ENCODE assay signal across 9 mouse cellular contexts in the genomic region with DNA sequence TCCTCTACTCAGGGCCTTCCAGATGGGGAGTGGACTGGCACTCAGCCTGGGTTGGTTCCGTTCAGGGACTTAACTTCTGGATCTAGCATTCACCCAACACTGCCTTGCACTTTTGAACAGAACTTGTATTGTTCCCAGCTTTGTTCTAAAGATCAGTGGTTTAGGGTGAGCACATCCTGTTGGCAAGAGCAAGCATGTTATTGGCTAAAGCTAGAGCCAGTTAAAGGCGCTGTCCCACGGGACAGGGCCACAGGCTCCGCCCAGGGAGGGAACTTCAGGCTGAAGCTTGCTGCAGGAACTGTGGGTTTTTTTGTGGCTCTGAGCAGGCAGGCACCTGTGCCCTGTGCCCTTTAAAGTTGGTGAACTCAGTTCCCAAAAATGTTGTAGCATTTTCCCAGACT. TPM values are rescaled to one million over a fixed set of nuclear protein-coding genes. Genes with fewer than 3 reads are reported as not detected.
A peak's percentile ranks its signal among the peaks of the same experiment; 100 is the strongest.
DNase-seq lines count a peak whose midpoint lies in the region; ATAC-seq and TF ChIP-seq lines count a peak whose summit lies in the region.
"Had no signal": no experiment of that assay in that cellular context is flagged by ENCODE, and none has a peak within 500 bp of the region (broad histone marks: within the 10 kb centered on the region; RNA-seq: fewer than 3 reads in every experiment).

No protein-coding gene starts in this region.

- no peak for TF ChIP-seq CTCF in liver, embryonic 14.5 days (IDR thresholded peaks at IDR 0.05; ENCODE audit: low read depth)
- TF ChIP-seq CTCF in small intestine, adult 2 months (IDR thresholded peaks at IDR 0.05; ENCODE audit: extremely low read depth, insufficient read length, insufficient replicate concordance, low read depth, low read length): peak; percentile 6; the same call in 1 of the 2 replicates

- no peak overlapping the region for H3K9ac ChIP-seq in liver, embryonic 14.5 days (replicated peaks)
- no peak overlapping the region for H3K9ac ChIP-seq in forebrain, embryonic 16.5 days (replicated peaks; ENCODE audit: low read depth, low read length)

- intact Hi-C loops in heart, postnatal 14 days (cut with DNase I): loop anchor here (1.0 kb wide), 1 partner anchor 23 kb away; the partner anchor contains the start of gene Herpud1

- 29% methylated on average over 4 of the region's 4 CpGs for WGBS in liver, embryonic 14.5 days (ENCODE audit: insufficient replicate concordance)
- 3% methylated on average over 4 of the region's 4 CpGs for WGBS in small intestine, adult 2 months
- WGBS in forebrain, embryonic 16.5 days: 45% methylated on average over 4 of the region's 4 CpGs

- peaks cover 2 to 16% of the 10 kb centered on the region in 2 experiments; a peak in 3 of 4 replicates for H3K4me1 ChIP-seq in liver, embryonic 14.5 days (replicated peaks; ENCODE audit: control insufficient read depth in 2 of 2, insufficient read depth in 2 of 2, low read length in 1 of 2)
- peaks cover 58% of the 10 kb centered on the region for H3K4me1 ChIP-seq in small intestine, adult 2 months (ENCODE audit: control insufficient read depth, insufficient read depth, insufficient read length, low read length)
- peaks cover 5% of the 10 kb centered on the region for H3K4me1 ChIP-seq in forebrain, embryonic 16.5 days (replicated peaks; ENCODE audit: control insufficient read depth, insufficient read depth, low read length)

- no peak for TF ChIP-seq EP300 in liver, embryonic 14.5 days (IDR thresholded peaks at IDR 0.05; ENCODE audit: low read depth)

- peak; percentile 58 to 77 for DNase-seq in urinary bladder, adult 18-20 months (ENCODE audit: low spot score in 2 of 2)
- no peak for DNase-seq in urinary bladder, postnatal 10 days (ENCODE audit: low spot score)
- DNase-seq in embryo, embryonic 11 days: peak; percentile 39
- DNase-seq in heart, postnatal 14 days: peak; percentile 82 to 86
- no peak for DNase-seq in liver, embryonic 14.5 days (ENCODE audit: low read depth in 3 of 3, low spot score in 3 of 3)

- H3K4me3 ChIP-seq in liver, embryonic 14.5 days (ENCODE audit: insufficient read depth in 1 of 2, low read depth in 2 of 2, low read length in 2 of 2): no peak overlapping the region
- H3K4me3 ChIP-seq in small intestine, adult 2 months (ENCODE audit: low read depth, low read length): no peak overlapping the region
- no peak overlapping the region for H3K4me3 ChIP-seq in forebrain, embryonic 16.5 days (replicated peaks; ENCODE audit: low read length)

- peak; percentile 32; the same call in 1 of the 2 replicates for ATAC-seq in liver, embryonic 14.5 days (ENCODE audit: insufficient read depth)
- no peak for ATAC-seq in forebrain, embryonic 16.5 days
- no peak for ATAC-seq in cerebellum, adult (ENCODE audit: insufficient number of reproducible peaks, low FRiP score, low TSS enrichment)

- H3K4me2 ChIP-seq in liver, embryonic 14.5 days (ENCODE audit: low read depth): no peak overlapping the region
- H3K4me2 ChIP-seq in forebrain, embryonic 16.5 days (ENCODE audit: low read length): no peak overlapping the region

- H3K36me3 ChIP-seq in liver, embryonic 14.5 days (replicated peaks; ENCODE audit: control insufficient read depth, insufficient read depth, low read depth): no peaks in the 10 kb centered on the region
- H3K36me3 ChIP-seq in small intestine, adult 2 months (ENCODE audit: control insufficient read depth, insufficient read depth, low read length): no peaks in the 10 kb centered on the region
- no peaks in the 10 kb centered on the region for H3K36me3 ChIP-seq in forebrain, embryonic 16.5 days (ENCODE audit: control insufficient read depth, insufficient read depth)

- no peak overlapping the region for H3K27ac ChIP-seq in liver, embryonic 14.5 days
- peak overlapping the region; percentile 96 for H3K27ac ChIP-seq in small intestine, adult 2 months (ENCODE audit: insufficient read depth, low read depth, low read length)
- H3K27ac ChIP-seq in forebrain, embryonic 16.5 days (ENCODE audit: low read length): no peak overlapping the region

- TF ChIP-seq POLR2A in small intestine, adult 2 months (IDR thresholded peaks at IDR 0.05; ENCODE audit: low read depth, low read length): peak; percentile 51; the same call in 1 of the 2 replicates

- no peaks in the 10 kb centered on the region for H3K9me3 ChIP-seq in liver, embryonic 14.5 days (ENCODE audit: control insufficient read depth, low read length)
- H3K9me3 ChIP-seq in forebrain, embryonic 16.5 days (ENCODE audit: control insufficient read depth, low read length): no peaks in the 10 kb centered on the region

- no peaks in the 10 kb centered on the region for H3K27me3 ChIP-seq in liver, embryonic 14.5 days (ENCODE audit: control insufficient read depth, insufficient read depth, low read length)
- no peaks in the 10 kb centered on the region for H3K27me3 ChIP-seq in small intestine, adult 2 months (ENCODE audit: control insufficient read depth, insufficient read depth, low read length)
- no peaks in the 10 kb centered on the region for H3K27me3 ChIP-seq in forebrain, embryonic 16.5 days (replicated peaks; ENCODE audit: control insufficient read depth, insufficient read depth, low read length)

RNA-seq across cellular contexts. Expression of gene Herpud1, which starts 22.9 kb away (rescaled TPM):
- total RNA-seq in heart, postnatal 14 days (2021): 100 to 1,000 TPM; 168 to 178 TPM
- 41.8 and 46.7 TPM in 2 replicates for polyA plus RNA-seq in liver, embryonic 14.5 days (2012; rRNA removed)
- polyA plus RNA-seq in liver, embryonic 14.5 days (2014; fragmentation: Nextera tagmentation; extraction: Ambion mirVana): 83.2 and 86.5 TPM in 2 replicates
- polyA plus RNA-seq in small intestine, adult 2 months (2012; rRNA removed): 302 and 331 TPM in 2 replicates
- 68.0 and 78.0 TPM in 2 replicates for polyA plus RNA-seq in forebrain, embryonic 16.5 days (2015; fragmentation: Nextera tagmentation; extraction: Ambion mirVana)

RNA-seq across cellular contexts. Expression of gene Slc12a3, which starts 34.3 kb away (rescaled TPM):
- under 1 TPM; 0.22 to 0.88 TPM for total RNA-seq in heart, postnatal 14 days (2021)
- 0.01 TPM in 1 of 2 replicates, not detected in the other for polyA plus RNA-seq in liver, embryonic 14.5 days (2012; rRNA removed)
- polyA plus RNA-seq in liver, embryonic 14.5 days (2014; fragmentation: Nextera tagmentation; extraction: Ambion mirVana): 0.11 TPM in 1 of 2 replicates, not detected in the other
- 0.06 and 0.22 TPM in 2 replicates for polyA plus RNA-seq in small intestine, adult 2 months (2012; rRNA removed)
- 0.10 TPM in 1 of 2 replicates, not detected in the other for polyA plus RNA-seq in forebrain, embryonic 16.5 days (2015; fragmentation: Nextera tagmentation; extraction: Ambion mirVana)
- polyA plus RNA-seq: embryonic facial prominence, embryonic 11.5 days had no signal

Comparison
In these comparisons a context has a peak if more than half of its experiments do, and no peak if none do; other contexts are left out.
1. DNase-seq: peak in urinary bladder, adult 18-20 months (2 of 2), embryo, embryonic 11 days (single experiment) and heart, postnatal 14 days (2 of 2); none in urinary bladder, postnatal 10 days (single experiment) and liver, embryonic 14.5 days (0 of 3).